Mouse (Mus musculus): ENCODE data around the gene Wfdc16. TPM values are rescaled to one million over a fixed set of nuclear protein-coding genes. Genes with fewer than 3 reads are reported as not detected.
"Not testable (repeated sequence)": the region's sequence is repeated elsewhere in the genome, so short reads cannot be mapped to it uniquely, and the experiment has no call there.

The Wfdc16 gene
- polyA plus RNA-seq, 1 experiment = not detected

- no peak for TF ChIP-seq POLR2A (IDR thresholded peaks at IDR 0.05; ENCODE audit: low read depth, low read length)
- TF ChIP-seq CTCF (IDR thresholded peaks at IDR 0.05; ENCODE audit: borderline replicate concordance, insufficient read depth, low read length) = no peak
- Histone ChIP-seq H3K4me3 (ENCODE audit: insufficient read depth, low read length) (no peak overlapping the region), H3K27ac (ENCODE audit: insufficient read depth, low read length) (peak overlapping the region; percentile 53; the same call in 1 of the 2 replicates), H3K4me1 (ENCODE audit: control insufficient read depth, insufficient read depth, low read length) (peaks cover 5% of the 10 kb centered on the region)
Observed at GRCm38 (mm10) chr2:164604411-164604810, 34.2 kb downstream of the Wfdc16 start.

GRCm38 (mm10) chr2:164603482-164603881 is 35.1 kb downstream of the Wfdc16 start:
- no peak for TF ChIP-seq CTCF (IDR thresholded peaks at IDR 0.05; ENCODE audit: borderline replicate concordance, insufficient read depth, low read length)
- no peak for TF ChIP-seq POLR2A (IDR thresholded peaks at IDR 0.05; ENCODE audit: low read depth, low read length)
- H3K4me3 ChIP-seq (ENCODE audit: insufficient read depth, low read length) = no peak overlapping the region
- H3K27ac ChIP-seq (ENCODE audit: insufficient read depth, low read length) = no peak overlapping the region
- H3K4me1 ChIP-seq (ENCODE audit: control insufficient read depth, insufficient read depth, low read length) = peaks cover 3% of the 10 kb centered on the region; the same call in 1 of the 2 replicates

- Histone ChIP-seq H3K4me1 (ENCODE audit: control insufficient read depth, insufficient read depth, low read length) (peaks cover 3% of the 10 kb centered on the region; the same call in 1 of the 2 replicates), H3K27ac (ENCODE audit: insufficient read depth, low read length) (no peak overlapping the region), H3K4me3 (ENCODE audit: insufficient read depth, low read length) (no peak overlapping the region)
- TF ChIP-seq CTCF (IDR thresholded peaks at IDR 0.05; ENCODE audit: borderline replicate concordance, insufficient read depth, low read length) = no peak
- TF ChIP-seq POLR2A (IDR thresholded peaks at IDR 0.05; ENCODE audit: low read depth, low read length) = no peak
Observed at GRCm38 (mm10) chr2:164600179-164600578, 38.4 kb downstream of the Wfdc16 start.

GRCm38 (mm10) chr2:164593494-164593893 is 45.1 kb downstream of the Wfdc16 start, which contains the start of gene Eppin:
Eppin (minus strand) TSS chr2:164593594.
- no peak for TF ChIP-seq CTCF (IDR thresholded peaks at IDR 0.05; ENCODE audit: borderline replicate concordance, insufficient read depth, low read length)
- no peak for TF ChIP-seq POLR2A (IDR thresholded peaks at IDR 0.05; ENCODE audit: low read depth, low read length)
- Histone ChIP-seq H3K27ac (ENCODE audit: insufficient read depth, low read length) (no peak within 1 kb of the TSS), H3K4me1 (ENCODE audit: control insufficient read depth, insufficient read depth, low read length) (no peaks in the 10 kb centered on the region), H3K4me3 (ENCODE audit: insufficient read depth, low read length) (no peak within 1 kb of the TSS)

GRCm38 (mm10) chr2:164592014-164592413 is 46.6 kb downstream of the Wfdc16 start:
- peak; percentile 59; the same call in 1 of the 2 replicates for TF ChIP-seq CTCF (IDR thresholded peaks at IDR 0.05; ENCODE audit: borderline replicate concordance, insufficient read depth, low read length)
- TF ChIP-seq POLR2A (IDR thresholded peaks at IDR 0.05; ENCODE audit: low read depth, low read length) = no peak
- no peak overlapping the region for H3K27ac ChIP-seq (ENCODE audit: insufficient read depth, low read length)
- H3K4me3 ChIP-seq (ENCODE audit: insufficient read depth, low read length) = no peak overlapping the region
- no peaks in the 10 kb centered on the region for H3K4me1 ChIP-seq (ENCODE audit: control insufficient read depth, insufficient read depth, low read length)

GRCm38 (mm10) chr2:164585025-164585725 is 53.4 kb downstream of the Wfdc16 start, which contains the start of gene Wfdc6a:
Wfdc6a (minus strand) TSS chr2:164585447.
- H3K4me3 ChIP-seq (ENCODE audit: insufficient read depth, low read length); H3K4me1 ChIP-seq (ENCODE audit: control insufficient read depth, insufficient read depth, low read length); H3K27ac ChIP-seq (ENCODE audit: insufficient read depth, low read length): not testable (repeated sequence)

Other genes with a start within 250 kb of the Wfdc16 start
- 0.90 TPM in 1 of 2 replicates, not detected in the other for gene Slpi, start 249.7 kb downstream of the Wfdc16 start, polyA plus RNA-seq (2011; ENCODE audit: insufficient read length, low read depth, missing spikeins)
- not detected in 2 replicates for gene Rbpjl, start 235.7 kb downstream of the Wfdc16 start, polyA plus RNA-seq (2011; ENCODE audit: insufficient read length, low read depth, missing spikeins)
- gene Matn4, start 233.6 kb downstream of the Wfdc16 start, polyA plus RNA-seq (2011; ENCODE audit: insufficient read length, low read depth, missing spikeins) = 0.18 and 3.1 TPM in 2 replicates
- 242 and 248 TPM in 2 replicates for gene Sdc4, start 194.9 kb downstream of the Wfdc16 start, polyA plus RNA-seq (2011; ENCODE audit: insufficient read length, low read depth, missing spikeins)
- 23.1 and 23.6 TPM in 2 replicates for gene Sys1, start 181.8 kb downstream of the Wfdc16 start, polyA plus RNA-seq (2011; ENCODE audit: insufficient read length, low read depth, missing spikeins)
- gene Gm20458, start 177.8 kb downstream of the Wfdc16 start, polyA plus RNA-seq (2011; ENCODE audit: insufficient read length, low read depth, missing spikeins) = 4.1 and 5.8 TPM in 2 replicates
- not detected in 2 replicates for gene Trp53tg5, start 165.1 kb downstream of the Wfdc16 start, polyA plus RNA-seq (2011; ENCODE audit: insufficient read length, low read depth, missing spikeins)
- 13.8 and 19.0 TPM in 2 replicates for gene Dbndd2, start 152.7 kb downstream of the Wfdc16 start, polyA plus RNA-seq (2011; ENCODE audit: insufficient read length, low read depth, missing spikeins)
- gene Pigt, start 141.3 kb downstream of the Wfdc16 start, polyA plus RNA-seq (2011; ENCODE audit: insufficient read length, low read depth, missing spikeins) = 59.6 and 66.3 TPM in 2 replicates
- not detected in 2 replicates for gene Wfdc2, start 76.4 kb downstream of the Wfdc16 start, polyA plus RNA-seq (2011; ENCODE audit: insufficient read length, low read depth, missing spikeins)
- not detected in 2 replicates for gene Spint3, start 65.3 kb downstream of the Wfdc16 start, polyA plus RNA-seq (2011; ENCODE audit: insufficient read length, low read depth, missing spikeins)
- not detected in 2 replicates for gene Wfdc6a, start 53.3 kb downstream of the Wfdc16 start, polyA plus RNA-seq (2011; ENCODE audit: insufficient read length, low read depth, missing spikeins)
- not detected in 2 replicates for gene Eppin, start 45.2 kb downstream of the Wfdc16 start, polyA plus RNA-seq (2011; ENCODE audit: insufficient read length, low read depth, missing spikeins)
- not detected in 2 replicates for gene Wfdc6b, start 25.3 kb downstream of the Wfdc16 start, polyA plus RNA-seq (2011; ENCODE audit: insufficient read length, low read depth, missing spikeins)
- not detected in 2 replicates for gene Wfdc8, start 25.2 kb downstream of the Wfdc16 start, polyA plus RNA-seq (2011; ENCODE audit: insufficient read length, low read depth, missing spikeins)
- gene Wfdc10, start 17.2 kb upstream of the Wfdc16 start, polyA plus RNA-seq (2011; ENCODE audit: insufficient read length, low read depth, missing spikeins) = not detected in 2 replicates
- not detected in 2 replicates for gene Wfdc9, start 17.8 kb upstream of the Wfdc16 start, polyA plus RNA-seq (2011; ENCODE audit: insufficient read length, low read depth, missing spikeins)
- not detected in 2 replicates for gene Wfdc11, start 35.3 kb upstream of the Wfdc16 start, polyA plus RNA-seq (2011; ENCODE audit: insufficient read length, low read depth, missing spikeins)
- gene Wfdc13, start 46.3 kb upstream of the Wfdc16 start, polyA plus RNA-seq (2011; ENCODE audit: insufficient read length, low read depth, missing spikeins) = not detected in 2 replicates
- not detected in 2 replicates for gene Spint4, start 59.7 kb upstream of the Wfdc16 start, polyA plus RNA-seq (2011; ENCODE audit: insufficient read length, low read depth, missing spikeins)
- not detected in 2 replicates for gene Spint5, start 76.5 kb upstream of the Wfdc16 start, polyA plus RNA-seq (2011; ENCODE audit: insufficient read length, low read depth, missing spikeins)
- gene Wfdc3, start 107.1 kb upstream of the Wfdc16 start, polyA plus RNA-seq (2011; ENCODE audit: insufficient read length, low read depth, missing spikeins) = not detected in 2 replicates
- gene Dnttip1, start 107.2 kb upstream of the Wfdc16 start, polyA plus RNA-seq (2011; ENCODE audit: insufficient read length, low read depth, missing spikeins) = 28.7 and 30.8 TPM in 2 replicates
- gene Ube2c, start 131.1 kb upstream of the Wfdc16 start, polyA plus RNA-seq (2011; ENCODE audit: insufficient read length, low read depth, missing spikeins) = 101 and 146 TPM in 2 replicates
- gene Tnnc2, start 141.2 kb upstream of the Wfdc16 start, polyA plus RNA-seq (2011; ENCODE audit: insufficient read length, low read depth, missing spikeins) = not detected in 2 replicates
- 14.4 and 18.2 TPM in 2 replicates for gene Snx21, start 147.0 kb upstream of the Wfdc16 start, polyA plus RNA-seq (2011; ENCODE audit: insufficient read length, low read depth, missing spikeins)
- 12.1 and 13.5 TPM in 2 replicates for gene Acot8, start 166.1 kb upstream of the Wfdc16 start, polyA plus RNA-seq (2011; ENCODE audit: insufficient read length, low read depth, missing spikeins)
- gene Zswim3, start 166.3 kb upstream of the Wfdc16 start, polyA plus RNA-seq (2011; ENCODE audit: insufficient read length, low read depth, missing spikeins) = 3.7 and 4.1 TPM in 2 replicates
- 10.1 and 12.5 TPM in 2 replicates for gene Zswim1, start 183.9 kb upstream of the Wfdc16 start, polyA plus RNA-seq (2011; ENCODE audit: insufficient read length, low read depth, missing spikeins)
- not detected in 2 replicates for gene Spata25, start 189.7 kb upstream of the Wfdc16 start, polyA plus RNA-seq (2011; ENCODE audit: insufficient read length, low read depth, missing spikeins)
- 250 and 288 TPM in 2 replicates for gene Ctsa, start 194.1 kb upstream of the Wfdc16 start, polyA plus RNA-seq (2011; ENCODE audit: insufficient read length, low read depth, missing spikeins)
- gene Neurl2, start 194.7 kb upstream of the Wfdc16 start, polyA plus RNA-seq (2011; ENCODE audit: insufficient read length, low read depth, missing spikeins) = 5.0 and 7.4 TPM in 2 replicates
- 26.5 and 39.5 TPM in 2 replicates for gene Pltp, start 218.9 kb upstream of the Wfdc16 start, polyA plus RNA-seq (2011; ENCODE audit: insufficient read length, low read depth, missing spikeins)
- gene Pcif1, start 240.5 kb upstream of the Wfdc16 start, polyA plus RNA-seq (2011; ENCODE audit: insufficient read length, low read depth, missing spikeins) = 18.2 and 18.3 TPM in 2 replicates

All from embryonic fibroblast, embryonic 13.5 days (primary cell).